Mouse (Mus musculus): ENCODE measurements at regions not wholly inside any gene's neighbourhood (a gene's known extent, or its start where the extent isn't known, plus 50 kb on each side); places are given as distances from the start of the nearest gene placed in this dataset.
"Not testable (repeated sequence)": the region's sequence is repeated elsewhere in the genome, so short reads cannot be mapped to it uniquely, and the experiment has no call there.

GRCm38 (mm10) chr2:63706643-63707042 lies 391.2 kb downstream of the Fign start:
- no peak for ATAC-seq (replicated peaks; ENCODE audit: low FRiP score)
- no peak overlapping the region for H3K27ac ChIP-seq
- no peak overlapping the region for H3K4me3 ChIP-seq (replicated peaks)
- H3K4me1 ChIP-seq = peaks cover 11% of the 10 kb centered on the region
- H3K9me3 ChIP-seq (replicated peaks) = no peaks in the 10 kb centered on the region
- H3K36me3 ChIP-seq = no peaks in the 10 kb centered on the region
- no peak overlapping the region for H3K4me2 ChIP-seq
- H3K9ac ChIP-seq = no peak overlapping the region
- H3K27me3 ChIP-seq = no peaks in the 10 kb centered on the region

GRCm38 (mm10) chr2:63706183-63706582 lies 391.7 kb downstream of the Fign start:
- H3K4me1 ChIP-seq = peaks cover 11% of the 10 kb centered on the region
- no peak overlapping the region for H3K4me3 ChIP-seq (replicated peaks)
- no peak for ATAC-seq (replicated peaks; ENCODE audit: low FRiP score)
- no peaks in the 10 kb centered on the region for H3K27me3 ChIP-seq
- H3K36me3 ChIP-seq = no peaks in the 10 kb centered on the region
- no peak overlapping the region for H3K27ac ChIP-seq
- H3K4me2 ChIP-seq = no peak overlapping the region
- no peaks in the 10 kb centered on the region for H3K9me3 ChIP-seq (replicated peaks)
- H3K9ac ChIP-seq = no peak overlapping the region
- WGBS = 80% methylated on average over 3 of the region's 3 CpGs

- Histone ChIP-seq H3K9me3 (replicated peaks) (no peaks in the 10 kb centered on the region), H3K4me1 (peaks cover 11% of the 10 kb centered on the region), H3K27ac (peak overlapping the region; percentile 79), H3K27me3 (no peaks in the 10 kb centered on the region), H3K4me2 (peak overlapping the region; percentile 76), H3K9ac (0 out of 2 replicates have a peak overlapping the region, but pooled peaks have one; percentile 8), H3K36me3 (no peaks in the 10 kb centered on the region), H3K4me3 (replicated peaks) (peak overlapping the region; percentile 43)
- WGBS = 2% methylated on average over 21 of the region's 22 CpGs
- ATAC-seq (replicated peaks; ENCODE audit: low FRiP score) = peak; percentile 97
Observed at GRCm38 (mm10) chr2:63702333-63703096, 395.3 kb downstream of the Fign start.

- no peaks in the 10 kb centered on the region for H3K9me3 ChIP-seq (replicated peaks)
- H3K27me3 ChIP-seq = no peaks in the 10 kb centered on the region
- 19% methylated on average over 13 of the region's 13 CpGs for WGBS
- peak; percentile 44; the same call in 1 of the 2 replicates for ATAC-seq (replicated peaks; ENCODE audit: low FRiP score)
- peak overlapping the region; percentile 76 for H3K4me2 ChIP-seq
- peak overlapping the region; percentile 43 for H3K4me3 ChIP-seq (replicated peaks)
- peak overlapping the region; percentile 79 for H3K27ac ChIP-seq
- H3K9ac ChIP-seq = 0 out of 2 replicates have a peak overlapping the region, but pooled peaks have one; percentile 8
- H3K36me3 ChIP-seq = no peaks in the 10 kb centered on the region
- peaks cover 11% of the 10 kb centered on the region for H3K4me1 ChIP-seq
Observed at GRCm38 (mm10) chr2:63701861-63702260, 396.0 kb downstream of the Fign start.

GRCm38 (mm10) chr2:63700255-63700654 lies 397.6 kb downstream of the Fign start:
- Histone ChIP-seq H3K9ac (no peak overlapping the region), H3K4me3 (replicated peaks) (no peak overlapping the region), H3K27me3 (no peaks in the 10 kb centered on the region), H3K27ac (no peak overlapping the region), H3K4me1 (peaks cover 11% of the 10 kb centered on the region), H3K36me3 (no peaks in the 10 kb centered on the region), H3K4me2 (no peak overlapping the region), H3K9me3 (replicated peaks) (no peaks in the 10 kb centered on the region)
- WGBS = 19% methylated on average over 3 of the region's 3 CpGs
- no peak for ATAC-seq (replicated peaks; ENCODE audit: low FRiP score)

GRCm38 (mm10) chr2:63669700-63670099 lies 428.1 kb downstream of the Fign start:
- WGBS = 73% methylated on average over 3 of the region's 3 CpGs
- Histone ChIP-seq H3K4me2 (no peak overlapping the region), H3K36me3 (no peaks in the 10 kb centered on the region), H3K4me1 (no peaks in the 10 kb centered on the region), H3K9me3 (replicated peaks) (no peaks in the 10 kb centered on the region), H3K27me3 (no peaks in the 10 kb centered on the region), H3K4me3 (replicated peaks) (no peak overlapping the region), H3K27ac (no peak overlapping the region), H3K9ac (no peak overlapping the region)
- ATAC-seq (replicated peaks; ENCODE audit: low FRiP score) = no peak

GRCm38 (mm10) chr2:63668784-63669183 lies 429.1 kb downstream of the Fign start:
- no peaks in the 10 kb centered on the region for H3K27me3 ChIP-seq

GRCm38 (mm10) chr2:63659947-63660346 lies 437.9 kb downstream of the Fign start:
- H3K9ac ChIP-seq; H3K36me3 ChIP-seq; H3K4me1 ChIP-seq; H3K9me3 ChIP-seq (replicated peaks); H3K4me3 ChIP-seq (replicated peaks); H3K4me2 ChIP-seq; ATAC-seq (replicated peaks; ENCODE audit: low FRiP score); H3K27me3 ChIP-seq; H3K27ac ChIP-seq: not testable (repeated sequence)
- 85% methylated on average over 2 of the region's 2 CpGs for WGBS

More at GRCm38 (mm10) chr2:63668784-63669183, 429.1 kb downstream of the Fign start:
- Histone ChIP-seq H3K9me3 (replicated peaks) (no peaks in the 10 kb centered on the region), H3K36me3 (no peaks in the 10 kb centered on the region), H3K27ac (no peak overlapping the region), H3K9ac (no peak overlapping the region), H3K4me3 (replicated peaks) (no peak overlapping the region), H3K4me2 (no peak overlapping the region), H3K4me1 (no peaks in the 10 kb centered on the region)
- 72% methylated on average over 7 of the region's 7 CpGs for WGBS
- no peak for ATAC-seq (replicated peaks; ENCODE audit: low FRiP score)

Measured in kidney, embryonic 15.5 days (tissue).